Mouse (Mus musculus) CH12.LX (cell line): Measurements from ENCODE around the gene Sgce.

ENCODE experiments used
- CHD1 ChIP-seq: IDR thresholded peaks from 2 replicates; pipeline ENCODE4 v1.6.1; 2012; ENCODE audit warnings: low read depth, low read length, improper control_type of control experiment, inconsistent platforms
- CHD2 ChIP-seq: IDR thresholded peaks from 2 replicates; pipeline ENCODE4 v1.6.1; 2011; ENCODE audit warnings: low read length, improper control_type of control experiment
- CTCF ChIP-seq, 2 experiments: IDR thresholded peaks in 1 of 2; conservative IDR thresholded peaks in 1 of 2; 2 replicates each; pipeline ENCODE4 v1.5.1; 2011 to 2012; ENCODE audit warnings: low read depth in 2 of 2, low read length in 2 of 2, improper control_type of control experiment in 1 of 2, inconsistent platforms in 1 of 2, mild to moderate bottlenecking in 1 of 2, moderate library complexity in 1 of 2
- E2F4 ChIP-seq: IDR thresholded peaks from 2 replicates; pipeline ENCODE4 v1.6.1; 2011; ENCODE audit warnings: low read depth, low read length, improper control_type of control experiment; ENCODE audit not compliant: insufficient replicate concordance
- HCFC1 ChIP-seq: IDR thresholded peaks from 2 replicates; pipeline ENCODE4 v1.6.1; 2012; ENCODE audit warnings: low read depth, mild to moderate bottlenecking, inconsistent platforms, low read length, improper control_type of control experiment
- MAX ChIP-seq: IDR thresholded peaks from 2 replicates; pipeline ENCODE4 v1.6.1; 2011; ENCODE audit warnings: low read length, improper control_type of control experiment
- POLR2A ChIP-seq: IDR thresholded peaks from 2 replicates; pipeline ENCODE4 v1.6.1; 2011; ENCODE audit warnings: low read depth, mild to moderate bottlenecking, improper control_type of control experiment, low read length
- RCOR1 ChIP-seq: conservative IDR thresholded peaks from 2 replicates; pipeline ENCODE4 v1.6.1; 2012; ENCODE audit warnings: low read depth, mild to moderate bottlenecking, inconsistent platforms, low read length, improper control_type of control experiment
- TBP ChIP-seq: conservative IDR thresholded peaks from 2 replicates; pipeline ENCODE4 v1.6.1; 2011; ENCODE audit warnings: low read depth, low read length, improper control_type of control experiment
- USF2 ChIP-seq: conservative IDR thresholded peaks from 2 replicates; pipeline ENCODE4 v1.6.1; 2011; ENCODE audit warnings: low read depth, low read length, improper control_type of control experiment
- ZKSCAN1 ChIP-seq: IDR thresholded peaks from 2 replicates; pipeline ENCODE4 v1.6.1; 2012; ENCODE audit warnings: low read depth, inconsistent platforms, low read length, improper control_type of control experiment, borderline replicate concordance
- ZMIZ1 ChIP-seq: IDR thresholded peaks from 2 replicates; pipeline ENCODE4 v1.6.1; 2012; ENCODE audit warnings: low read depth, mild to moderate bottlenecking, inconsistent platforms, low read length, improper control_type of control experiment
- ZNF384 ChIP-seq: IDR thresholded peaks from 2 replicates; pipeline ENCODE4 v1.6.1; 2012; ENCODE audit warnings: low read depth, low read length, improper control_type of control experiment, inconsistent platforms

GRCm38 (mm10) chr6:4762252-4762651, 15.2 kb upstream of the Sgce start:
- TF ChIP-seq CTCF (conservative IDR thresholded peaks at IDR 0.05 in 1 of 2, IDR thresholded peaks at IDR 0.05 in 1 of 2; ENCODE audit: low read depth in 2 of 2, low read length in 2 of 2) (no peak), E2F4 (no peak), ZMIZ1 (no peak), ZNF384 (no peak), TBP (no peak), POLR2A (no peak), RCOR1 (no peak), USF2 (no peak), ZKSCAN1 (no peak), MAX (no peak), CHD2 (no peak), HCFC1 (no peak), CHD1 (no peak)
